Mouse (Mus musculus): ENCODE measurements around the gene Homez. TPM values are rescaled to one million over a fixed set of nuclear protein-coding genes. Genes with fewer than 3 reads are reported as not detected.

Gene Homez
- total RNA-seq, 2 experiments from 2014 or later = 3.0 to 5.2 TPM

DNA sequence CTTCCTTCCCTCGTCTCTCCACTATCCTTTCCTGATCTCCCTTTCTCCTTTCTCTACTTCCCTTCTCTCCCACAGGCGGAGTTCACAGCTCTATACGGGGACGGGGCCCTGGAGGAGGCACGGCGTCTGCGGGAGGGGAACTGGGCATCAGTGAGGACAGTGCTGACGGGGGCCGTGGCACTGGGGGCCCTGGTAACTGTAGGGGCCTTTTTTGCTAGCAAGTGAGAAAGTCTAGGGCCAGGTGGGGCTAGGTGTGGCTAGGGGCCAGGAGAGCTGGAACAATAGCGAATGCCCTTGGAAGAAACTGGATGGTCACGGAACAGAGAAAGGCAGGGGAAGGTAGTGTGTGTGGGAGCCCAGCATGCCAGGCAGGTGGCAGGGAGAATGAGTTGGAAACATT lies 14.5 kb upstream of the Homez start:
- TF ChIP-seq CTCF (IDR thresholded peaks at IDR 0.05) = no peak
- intact Hi-C loops (cut with DNase I) = no loop called here
- H3K27ac ChIP-seq = no peak overlapping the region
- no peak overlapping the region for H3K4me3 ChIP-seq
- DNase-seq = no peak

DNA sequence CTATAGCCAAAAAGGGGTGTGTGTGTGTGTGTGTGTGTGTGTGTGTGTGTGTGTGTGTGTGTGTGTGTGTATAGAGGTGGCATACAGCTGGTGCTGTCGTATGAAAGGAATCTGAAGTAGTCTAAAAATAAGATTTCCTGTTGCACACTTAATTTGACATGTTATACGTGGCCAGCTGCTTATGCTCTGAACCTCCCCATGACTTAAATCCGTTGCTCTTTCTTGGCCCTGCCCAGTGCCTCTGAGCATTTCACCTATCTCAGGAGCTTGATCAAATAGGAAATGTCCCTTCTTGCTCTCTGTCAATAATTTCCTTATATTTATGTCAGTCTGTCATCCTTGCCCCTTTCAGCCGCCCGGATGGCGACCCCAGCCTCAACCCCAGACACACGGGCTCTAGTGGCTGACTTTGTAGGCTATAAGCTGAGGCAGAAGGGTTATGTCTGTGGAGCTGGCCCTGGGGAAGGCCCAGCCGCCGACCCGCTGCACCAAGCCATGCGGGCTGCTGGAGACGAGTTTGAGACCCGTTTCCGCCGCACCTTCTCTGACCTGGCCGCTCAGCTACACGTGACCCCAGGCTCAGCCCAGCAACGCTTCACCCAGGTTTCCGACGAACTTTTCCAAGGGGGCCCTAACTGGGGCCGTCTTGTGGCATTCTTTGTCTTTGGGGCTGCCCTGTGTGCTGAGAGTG lies 13.4 kb upstream of the Homez start:
- H3K27ac ChIP-seq = peak overlapping the region; percentile 92
- H3K4me3 ChIP-seq = peak overlapping the region; percentile 88
- no peak for TF ChIP-seq CTCF (IDR thresholded peaks at IDR 0.05)
- no peak for DNase-seq
- intact Hi-C loops (cut with DNase I) = no loop called here

DNA sequence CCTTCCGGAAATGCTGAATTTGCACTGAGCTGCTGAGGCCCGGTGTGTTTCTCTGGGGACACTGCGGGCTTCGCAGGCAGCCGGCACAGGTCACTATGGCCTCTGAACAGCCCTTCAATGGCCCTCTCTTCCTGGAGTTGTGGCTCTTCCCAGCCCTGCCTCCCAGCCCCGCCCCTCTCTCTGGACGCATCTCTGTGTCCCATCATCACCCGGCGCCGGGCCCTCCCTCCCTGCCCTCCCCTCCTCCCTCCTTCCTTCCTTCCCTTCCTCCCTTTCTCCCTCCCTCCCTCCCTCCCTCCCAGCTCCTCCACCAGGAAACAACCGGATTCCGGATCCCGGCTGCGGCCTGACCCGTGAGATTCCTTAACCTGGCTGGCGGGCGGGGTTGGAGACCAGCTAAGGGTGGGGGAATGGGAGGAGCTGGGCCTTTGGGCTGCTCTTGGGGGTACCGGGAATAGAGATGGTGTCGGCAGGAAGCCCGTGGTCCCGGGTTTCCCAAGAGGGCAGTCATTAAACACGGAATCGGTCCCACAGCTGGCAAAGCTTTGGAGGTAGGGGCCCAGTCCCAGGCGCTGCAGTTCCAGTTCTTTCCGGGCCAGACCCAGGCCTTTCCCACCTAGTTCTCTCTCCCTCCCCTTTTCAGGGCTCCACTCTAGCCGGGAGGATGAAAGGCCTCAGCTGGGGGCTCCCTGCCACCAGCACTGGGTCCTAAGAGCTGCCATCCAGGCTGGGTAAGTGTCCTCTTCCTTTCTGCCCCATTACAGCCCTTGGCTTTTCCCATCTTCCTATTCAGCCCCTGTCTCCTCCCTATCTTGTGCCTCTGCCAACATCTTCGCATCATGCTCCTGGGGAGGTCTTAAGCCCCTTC lies 12.6 kb upstream of the Homez start, which contains the start of the genes Bcl2l2 and Gm20521:
Gene Bcl2l2 (plus strand): TSS at position 224 of the 868 bp plus-strand sequence.
Gene Gm20521 (plus strand): TSS at position 288 of the 868 bp plus-strand sequence.
- intact Hi-C loops (cut with DNase I) = no loop called here
- peak within 1 kb of the TSS; percentile 92 for H3K27ac ChIP-seq
- no peak for TF ChIP-seq CTCF (IDR thresholded peaks at IDR 0.05)
- peak within 1 kb of the TSS; percentile 88 for H3K4me3 ChIP-seq
- peak; percentile 92 for DNase-seq

DNA sequence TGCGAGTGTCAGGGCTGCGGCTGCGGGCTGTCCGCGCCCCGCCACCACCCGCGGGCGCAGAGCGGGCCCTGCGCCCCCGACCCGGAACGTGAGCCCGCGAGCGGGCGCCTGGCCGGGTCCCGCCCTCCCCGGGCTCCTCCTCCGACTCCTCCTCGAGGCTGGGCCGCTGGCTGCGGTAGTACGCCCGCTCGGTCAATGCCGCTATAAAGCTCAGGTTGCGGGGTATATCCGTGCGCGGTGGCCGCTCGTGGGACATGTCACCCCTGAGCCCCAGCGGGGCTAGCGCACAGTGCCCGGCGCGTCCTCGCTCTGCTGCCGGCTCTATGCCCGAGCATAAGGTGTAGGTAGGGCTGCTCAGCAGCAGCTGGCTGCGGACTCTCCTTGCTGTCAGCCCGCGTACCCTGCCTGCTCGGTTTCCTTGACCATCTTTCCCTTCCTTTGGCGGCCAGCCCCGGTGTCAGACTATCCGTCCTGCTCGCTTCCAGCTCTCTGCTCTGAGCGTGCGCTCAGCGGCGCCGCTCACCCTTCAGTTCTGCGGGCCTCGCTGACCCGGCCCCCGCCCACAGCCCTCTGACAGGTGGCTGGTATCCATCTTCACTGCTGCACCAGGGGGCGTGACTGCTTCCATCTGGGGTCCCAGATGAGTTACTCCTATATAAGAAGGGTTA lies 6.4 kb upstream of the Homez start, which contains the start of gene Ppp1r3e:
Gene Ppp1r3e (minus strand): TSS at position 503 of the 668 bp plus-strand sequence.
- DNase-seq = peak; percentile 87
- intact Hi-C loops (cut with DNase I) = no loop called here
- peak within 1 kb of the TSS; percentile 77 for H3K4me3 ChIP-seq
- no peak; the same call in 1 of the 2 replicates for TF ChIP-seq CTCF (IDR thresholded peaks at IDR 0.05)
- H3K27ac ChIP-seq = peak within 1 kb of the TSS; percentile 94

DNA sequence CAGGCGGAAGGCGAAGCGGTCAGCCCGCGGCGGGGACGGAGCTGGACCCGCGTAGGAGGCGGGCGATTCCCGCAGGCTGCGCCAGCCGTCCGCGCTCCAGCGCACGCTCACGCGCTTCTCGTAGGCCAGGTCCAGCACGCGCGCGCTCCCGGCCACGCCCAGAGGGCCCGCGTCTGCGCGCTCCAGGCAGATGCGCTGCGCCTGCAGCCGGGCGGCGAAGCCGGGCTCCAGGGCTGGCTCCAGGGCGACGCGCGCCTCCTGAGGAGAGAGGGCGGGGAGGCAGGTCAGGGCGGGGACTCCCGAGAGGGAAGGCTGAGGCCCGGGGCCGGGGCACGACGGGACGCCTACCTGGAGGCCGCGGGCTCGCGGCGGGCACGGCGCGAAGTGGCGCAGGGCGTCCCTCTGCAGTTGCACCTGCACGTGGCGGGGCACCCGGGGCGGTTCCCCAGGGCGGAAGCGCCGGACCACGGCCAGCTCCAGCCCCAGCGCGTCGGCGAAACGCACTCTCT lies 5.8 kb upstream of the Homez start:
- peak; percentile 96 for DNase-seq
- intact Hi-C loops (cut with DNase I) = no loop called here
- Histone ChIP-seq H3K27ac (peak overlapping the region; percentile 94), H3K4me3 (peak overlapping the region; percentile 77)
- TF ChIP-seq CTCF (IDR thresholded peaks at IDR 0.05) = no peak

DNA sequence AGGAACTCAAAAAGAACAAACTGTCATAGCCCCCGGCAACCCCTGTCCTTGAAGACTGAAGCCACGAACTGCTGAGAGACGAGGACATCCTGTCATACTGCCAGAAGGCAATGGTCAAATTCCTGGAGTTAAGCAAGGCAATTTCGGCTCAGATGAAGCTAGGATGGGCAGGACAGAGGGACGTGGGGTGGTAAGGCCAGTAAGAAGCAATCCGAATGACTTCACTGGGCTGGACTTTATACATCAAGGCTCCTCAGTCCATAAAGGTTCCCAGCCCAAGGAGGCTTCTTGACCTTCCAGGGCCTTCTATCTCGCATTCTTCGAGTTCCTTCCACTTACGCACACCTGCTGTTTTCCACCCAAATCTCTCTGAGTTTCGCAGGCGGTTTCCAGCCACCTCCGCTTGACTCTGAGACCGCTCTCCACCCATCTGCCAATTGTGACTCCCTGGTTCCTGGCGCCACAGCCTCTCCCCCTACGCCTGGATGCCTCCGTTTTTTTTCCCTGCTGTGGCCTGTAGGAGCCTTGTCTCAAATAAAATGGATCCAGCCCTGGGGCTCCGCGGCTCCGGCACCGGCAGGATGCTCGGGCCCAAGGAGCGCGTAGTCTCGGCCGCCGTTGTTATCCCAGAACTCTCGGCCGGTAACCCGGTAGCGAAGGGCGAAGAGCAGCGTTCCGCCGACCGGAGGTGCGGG lies 5.2 kb upstream of the Homez start:
- H3K4me3 ChIP-seq = peak overlapping the region; percentile 77
- DNase-seq = no peak
- intact Hi-C loops (cut with DNase I) = no loop called here
- peak overlapping the region; percentile 94 for H3K27ac ChIP-seq
- no peak for TF ChIP-seq CTCF (IDR thresholded peaks at IDR 0.05)

DNA sequence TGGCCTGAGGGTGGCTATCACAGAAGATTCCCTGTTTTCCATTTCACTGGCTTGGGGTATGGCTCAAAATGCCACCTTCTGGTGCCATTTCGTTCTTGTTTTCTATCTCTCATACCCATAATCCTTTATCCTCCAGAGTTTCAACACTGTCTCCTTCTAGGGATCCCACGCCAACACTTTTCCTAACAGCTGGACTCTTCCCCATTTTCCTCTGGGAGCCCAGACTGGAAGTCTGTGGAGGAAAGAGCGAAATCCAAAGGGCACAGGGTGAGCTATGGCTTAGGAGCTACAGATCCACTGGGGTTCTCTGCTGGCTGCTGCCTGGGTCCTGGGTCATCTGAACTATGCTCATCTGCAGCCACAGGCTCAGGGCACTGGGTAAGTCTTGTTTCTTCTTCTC lies 3.4 kb upstream of the Homez start:
- intact Hi-C loops (cut with DNase I) = no loop called here
- H3K27ac ChIP-seq = no peak overlapping the region
- no peak for TF ChIP-seq CTCF (IDR thresholded peaks at IDR 0.05)
- no peak for DNase-seq
- H3K4me3 ChIP-seq = no peak overlapping the region

DNA sequence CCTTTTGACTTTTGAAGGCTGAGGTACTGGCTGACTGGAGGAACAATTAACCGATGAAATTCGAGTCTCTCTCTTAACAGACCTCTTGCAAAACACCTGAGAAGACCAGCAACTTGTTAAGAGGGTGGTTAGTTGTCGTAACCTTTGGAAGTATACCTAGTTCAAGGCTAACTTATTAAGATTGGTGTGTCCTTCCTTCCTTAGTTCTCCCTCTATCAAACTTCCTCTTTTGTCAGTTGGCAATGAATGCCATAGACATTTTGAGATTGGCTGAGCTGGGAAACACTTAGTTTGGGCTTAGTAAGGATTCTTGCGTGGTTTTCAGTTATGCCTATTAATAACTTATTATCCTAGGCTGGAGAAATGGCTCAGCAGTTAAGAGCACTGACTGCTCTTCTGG lies 2.7 kb downstream of the Homez start:
- DNase-seq = no peak
- TF ChIP-seq CTCF (IDR thresholded peaks at IDR 0.05) = no peak
- intact Hi-C loops (cut with DNase I) = no loop called here
- H3K4me3 ChIP-seq = no peak overlapping the region
- H3K27ac ChIP-seq = no peak overlapping the region

DNA sequence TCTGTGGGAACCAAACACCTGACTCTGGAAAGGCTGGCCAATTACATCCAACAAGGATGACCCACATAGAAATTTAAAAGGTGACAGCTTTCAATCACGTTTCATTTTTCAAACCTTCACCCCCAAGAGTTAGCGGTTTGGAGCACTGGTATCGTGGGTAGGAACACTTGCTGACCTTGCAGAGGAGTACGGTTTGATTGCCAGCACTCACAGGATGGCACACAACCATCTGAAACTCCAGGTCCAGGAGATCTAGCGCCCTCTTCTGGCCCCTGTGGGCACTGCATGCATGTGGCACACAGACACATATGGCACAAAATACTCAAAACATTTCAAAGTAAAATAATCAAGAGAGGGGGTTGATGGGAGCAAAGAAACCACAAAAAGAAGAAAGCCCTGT lies 3.8 kb downstream of the Homez start:
- Histone ChIP-seq H3K27ac (no peak overlapping the region), H3K4me3 (no peak overlapping the region)
- TF ChIP-seq CTCF (IDR thresholded peaks at IDR 0.05) = peak; percentile 54
- DNase-seq = no peak
- intact Hi-C loops (cut with DNase I) = no loop called here

DNA sequence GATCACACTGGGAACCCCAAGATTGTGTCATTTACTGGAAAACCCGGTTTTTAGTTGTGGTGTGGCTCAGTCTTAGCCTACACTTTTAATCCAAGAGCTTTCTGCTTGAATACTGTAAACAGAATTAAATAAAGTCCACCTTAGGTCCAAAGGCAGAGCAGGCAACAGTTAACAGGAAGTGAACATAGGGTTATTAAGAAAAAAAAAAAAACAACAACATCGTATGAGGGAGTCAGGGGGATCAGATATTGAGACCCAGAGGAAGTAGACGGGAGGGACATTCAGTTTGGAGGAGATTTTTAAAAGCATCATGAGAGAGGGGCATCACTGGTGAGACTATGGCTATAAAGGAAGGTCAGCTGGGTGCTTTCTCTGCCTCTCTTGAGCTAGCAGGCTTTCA lies 4.5 kb downstream of the Homez start:
- Histone ChIP-seq H3K27ac (no peak overlapping the region), H3K4me3 (no peak overlapping the region)
- DNase-seq = no peak
- TF ChIP-seq CTCF (IDR thresholded peaks at IDR 0.05) = no peak
- intact Hi-C loops (cut with DNase I) = no loop called here

DNA sequence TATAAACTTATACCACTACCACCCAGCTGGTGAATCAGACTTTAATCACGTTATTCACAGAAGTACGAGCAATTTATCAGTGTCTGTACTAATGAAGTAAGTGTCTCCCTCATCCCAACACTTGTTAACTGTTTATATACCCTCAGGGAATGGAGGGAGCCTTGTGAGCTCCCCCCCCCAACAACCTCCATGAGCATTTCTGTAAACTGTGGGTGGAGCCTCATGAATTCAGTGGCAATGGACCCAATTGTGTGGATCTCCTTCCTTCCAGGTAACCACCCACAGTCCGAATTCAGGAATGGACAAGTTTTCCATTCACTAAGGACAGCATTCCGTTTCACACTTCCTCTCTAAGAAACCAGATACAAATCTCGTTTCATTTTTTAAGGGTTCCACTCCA lies 5.1 kb downstream of the Homez start:
- Histone ChIP-seq H3K27ac (no peak overlapping the region), H3K4me3 (no peak overlapping the region)
- no peak for TF ChIP-seq CTCF (IDR thresholded peaks at IDR 0.05)
- no peak for DNase-seq
- intact Hi-C loops (cut with DNase I) = no loop called here
